Mouse (Mus musculus): ENCODE results near the gene Stra6. TPM values are rescaled to one million over a fixed set of nuclear protein-coding genes. Genes with fewer than 3 reads are reported as not detected.

Gene Stra6
- polyA plus RNA-seq, 1 experiment: 0.29 TPM

DNA sequence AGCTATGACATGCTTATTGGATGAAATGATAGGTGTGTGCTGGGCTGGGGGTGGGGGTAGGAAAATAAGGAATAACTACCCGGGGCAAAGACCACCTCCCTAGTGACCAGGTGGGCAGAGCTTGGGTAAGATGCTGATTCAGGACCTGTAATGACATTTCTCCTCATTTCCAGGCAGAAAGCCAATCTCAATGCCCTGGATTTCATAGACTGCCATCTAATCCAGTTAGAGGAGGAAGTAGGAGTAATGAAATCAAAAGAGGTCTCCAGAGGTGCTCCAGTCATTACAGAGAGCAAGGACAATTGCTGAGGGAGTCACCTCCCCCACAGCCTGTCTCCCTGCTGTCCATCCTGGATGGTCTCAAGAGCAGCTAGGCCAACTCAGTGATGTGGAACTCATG is 3.7 kb upstream of the Stra6 start:
- TF ChIP-seq MYOG (IDR thresholded peaks at IDR 0.05; ENCODE audit: control insufficient read depth, extremely low read depth, insufficient read length) (no peak), MYOD1 (IDR thresholded peaks at IDR 0.05; ENCODE audit: control insufficient read depth, insufficient read length, low read depth) (no peak), CTCF (IDR thresholded peaks at IDR 0.05; ENCODE audit: control insufficient read depth, insufficient read depth, insufficient read length) (no peak), MAX (IDR thresholded peaks at IDR 0.05) (no peak), CEBPB (IDR thresholded peaks at IDR 0.05; ENCODE audit: low read depth) (no peak), FOSL1 (IDR thresholded peaks at IDR 0.05; ENCODE audit: insufficient read depth, low read length, poor library complexity, severe bottlenecking) (no peak), USF1 (IDR thresholded peaks at IDR 0.05; ENCODE audit: low read depth) (no peak)
- H3K27me3 ChIP-seq (ENCODE audit: control insufficient read depth, insufficient read depth, insufficient read length): peaks cover 18% of the 10 kb centered on the region
- no peak overlapping the region for H3K4me3 ChIP-seq (ENCODE audit: insufficient read depth, poor library complexity, severe bottlenecking)
- H3K36me3 ChIP-seq (ENCODE audit: control insufficient read depth, insufficient read depth): no peaks in the 10 kb centered on the region
- H3K79me3 ChIP-seq (ENCODE audit: low read depth): no peaks in the 10 kb centered on the region
- no peaks in the 10 kb centered on the region for H3K79me2 ChIP-seq (ENCODE audit: control insufficient read depth, insufficient read depth)
- no peak overlapping the region for H3ac ChIP-seq (ENCODE audit: control insufficient read depth, insufficient read length, low read depth)

DNA sequence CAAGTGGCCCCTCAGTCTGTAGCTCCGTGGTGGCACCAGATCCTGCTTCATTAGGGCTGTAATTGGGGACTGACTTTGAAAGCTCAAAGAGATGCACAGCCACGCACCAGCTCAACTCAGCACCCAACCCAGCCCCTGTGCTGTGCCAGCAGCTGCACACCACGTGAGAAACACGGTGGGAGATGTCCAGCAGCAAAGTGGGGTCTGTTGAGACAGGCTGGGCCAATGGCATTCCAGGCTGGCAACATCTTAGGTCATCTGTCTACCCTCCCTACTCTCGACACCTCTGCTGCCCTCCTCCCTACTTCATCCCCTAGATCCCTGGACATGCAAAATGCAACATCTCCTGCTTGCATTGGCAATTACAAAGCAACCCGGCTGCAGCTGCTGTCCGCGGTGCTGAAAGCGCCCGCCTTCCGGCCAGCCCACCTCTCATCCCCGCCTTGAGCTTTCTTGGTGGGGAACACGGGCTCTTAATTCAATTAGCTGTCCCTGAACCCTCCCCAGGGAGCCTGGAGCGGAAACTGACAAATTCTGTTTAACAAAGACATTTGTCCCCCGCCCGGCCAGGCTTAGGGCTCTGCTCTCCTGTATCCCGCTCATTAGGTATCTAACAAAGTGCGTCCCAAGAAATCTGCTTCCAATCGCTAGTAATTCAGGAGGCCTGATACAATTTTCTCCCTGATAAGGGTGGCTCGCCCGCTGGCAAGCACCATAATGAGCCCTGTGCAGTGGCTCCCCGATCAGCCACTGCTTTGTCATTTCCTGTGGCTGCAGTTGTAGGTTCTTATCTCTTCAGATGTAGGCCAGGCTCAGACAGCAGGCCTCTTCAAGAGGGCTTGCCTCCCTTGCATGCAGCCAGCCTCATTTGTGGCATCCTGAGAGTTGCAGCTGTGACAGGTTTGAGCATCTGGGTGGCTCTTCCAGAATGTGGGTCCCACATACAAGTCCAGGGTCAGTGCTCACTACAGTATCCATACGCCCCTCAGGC is 2.6 kb upstream of the Stra6 start:
- H3K79me3 ChIP-seq (ENCODE audit: low read depth): no peaks in the 10 kb centered on the region
- H3K79me2 ChIP-seq (ENCODE audit: control insufficient read depth, insufficient read depth): no peaks in the 10 kb centered on the region
- H3K27me3 ChIP-seq (ENCODE audit: control insufficient read depth, insufficient read depth, insufficient read length): peaks cover 23% of the 10 kb centered on the region
- H3ac ChIP-seq (ENCODE audit: control insufficient read depth, insufficient read length, low read depth): no peak overlapping the region
- TF ChIP-seq MYOG (IDR thresholded peaks at IDR 0.05; ENCODE audit: control insufficient read depth, extremely low read depth, insufficient read length) (no peak), CTCF (IDR thresholded peaks at IDR 0.05; ENCODE audit: control insufficient read depth, insufficient read depth, insufficient read length) (no peak), USF1 (IDR thresholded peaks at IDR 0.05; ENCODE audit: low read depth) (no peak), MAX (IDR thresholded peaks at IDR 0.05) (no peak), FOSL1 (IDR thresholded peaks at IDR 0.05; ENCODE audit: insufficient read depth, low read length, poor library complexity, severe bottlenecking) (no peak), CEBPB (IDR thresholded peaks at IDR 0.05; ENCODE audit: low read depth) (no peak), MYOD1 (IDR thresholded peaks at IDR 0.05; ENCODE audit: control insufficient read depth, insufficient read length, low read depth) (no peak)
- H3K4me3 ChIP-seq (ENCODE audit: insufficient read depth, poor library complexity, severe bottlenecking): no peak overlapping the region
- no peaks in the 10 kb centered on the region for H3K36me3 ChIP-seq (ENCODE audit: control insufficient read depth, insufficient read depth)

DNA sequence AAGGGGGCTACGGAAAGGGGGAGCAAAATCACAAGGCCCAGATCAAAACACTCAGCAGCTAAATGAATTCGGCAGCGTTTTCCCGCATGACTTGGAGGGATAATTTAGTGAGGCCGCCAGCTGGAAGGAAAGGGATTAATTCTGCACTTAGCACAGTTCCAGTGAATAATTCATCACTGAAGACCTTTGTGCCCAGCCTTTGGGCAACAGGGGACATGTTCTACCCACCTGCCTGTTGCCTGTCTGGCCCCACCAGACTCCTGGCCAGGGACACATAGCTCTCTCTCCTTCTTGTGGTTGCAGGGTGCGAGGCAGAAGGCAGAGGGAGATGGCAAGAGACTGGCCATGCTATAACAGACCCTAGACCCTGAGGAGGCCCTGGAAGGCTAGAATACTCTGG is 1.9 kb downstream of the Stra6 start:
- H3K4me3 ChIP-seq (ENCODE audit: insufficient read depth, poor library complexity, severe bottlenecking): no peak overlapping the region
- no peak for TF ChIP-seq MYOD1 (IDR thresholded peaks at IDR 0.05; ENCODE audit: control insufficient read depth, insufficient read length, low read depth)
- no peaks in the 10 kb centered on the region for H3K79me2 ChIP-seq (ENCODE audit: control insufficient read depth, insufficient read depth)
- H3K36me3 ChIP-seq (ENCODE audit: control insufficient read depth, insufficient read depth): no peaks in the 10 kb centered on the region
- H3K27me3 ChIP-seq (ENCODE audit: control insufficient read depth, insufficient read depth, insufficient read length): peaks cover 38% of the 10 kb centered on the region
- no peak overlapping the region for H3ac ChIP-seq (ENCODE audit: control insufficient read depth, insufficient read length, low read depth)
- no peaks in the 10 kb centered on the region for H3K79me3 ChIP-seq (ENCODE audit: low read depth)

DNA sequence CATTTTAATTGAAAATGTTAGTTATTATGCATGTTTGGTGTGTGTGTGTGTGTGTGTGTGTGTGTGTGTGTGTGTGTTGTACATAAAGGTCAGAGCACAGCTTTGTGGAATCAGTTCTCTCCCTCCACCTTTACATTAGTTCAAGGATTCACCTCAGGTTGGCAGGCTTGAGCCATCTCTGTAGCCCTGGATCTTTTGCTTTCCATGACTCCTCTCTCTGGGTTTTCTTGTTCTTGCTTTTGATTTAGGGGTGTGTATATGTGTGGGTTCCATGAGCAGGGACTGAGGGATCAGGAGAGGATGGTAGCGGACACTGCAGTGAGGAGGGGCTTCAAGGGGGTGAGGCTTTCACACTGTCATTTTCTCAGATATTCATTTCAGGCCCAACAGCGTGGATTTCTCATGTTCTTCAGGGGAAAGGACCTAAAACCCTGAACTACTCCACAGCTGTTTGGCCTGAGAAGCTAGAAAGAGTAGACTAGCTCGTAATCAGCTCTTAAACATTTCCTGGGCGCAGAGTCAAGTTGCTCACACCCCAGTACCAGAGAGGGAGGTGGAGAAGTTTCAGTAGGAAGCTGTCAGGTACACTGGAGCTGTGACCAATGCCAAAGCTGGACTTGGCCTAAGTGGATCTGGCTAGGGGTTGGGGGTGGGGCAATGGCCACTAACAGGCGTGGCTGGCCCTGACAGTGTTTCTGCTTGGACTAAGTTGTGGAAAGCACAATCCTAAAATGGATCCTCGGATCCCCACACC is 2.6 kb downstream of the Stra6 start:
- TF ChIP-seq MYOD1 (IDR thresholded peaks at IDR 0.05; ENCODE audit: control insufficient read depth, insufficient read length, low read depth): no peak
- TF ChIP-seq FOSL1 (IDR thresholded peaks at IDR 0.05; ENCODE audit: insufficient read depth, low read length, poor library complexity, severe bottlenecking): no peak
- no peak for TF ChIP-seq MAX (IDR thresholded peaks at IDR 0.05)
- no peak for TF ChIP-seq CEBPB (IDR thresholded peaks at IDR 0.05; ENCODE audit: low read depth)
- no peak for TF ChIP-seq MYOG (IDR thresholded peaks at IDR 0.05; ENCODE audit: control insufficient read depth, extremely low read depth, insufficient read length)
- no peak for TF ChIP-seq CTCF (IDR thresholded peaks at IDR 0.05; ENCODE audit: control insufficient read depth, insufficient read depth, insufficient read length)
- TF ChIP-seq USF1 (IDR thresholded peaks at IDR 0.05; ENCODE audit: low read depth): no peak
- H3K79me3 ChIP-seq (ENCODE audit: low read depth): no peaks in the 10 kb centered on the region
- H3ac ChIP-seq (ENCODE audit: control insufficient read depth, insufficient read length, low read depth): no peak overlapping the region
- no peaks in the 10 kb centered on the region for H3K36me3 ChIP-seq (ENCODE audit: control insufficient read depth, insufficient read depth)
- H3K79me2 ChIP-seq (ENCODE audit: control insufficient read depth, insufficient read depth): no peaks in the 10 kb centered on the region
- H3K27me3 ChIP-seq (ENCODE audit: control insufficient read depth, insufficient read depth, insufficient read length): peaks cover 38% of the 10 kb centered on the region
- H3K4me3 ChIP-seq (ENCODE audit: insufficient read depth, poor library complexity, severe bottlenecking): no peak overlapping the region

DNA sequence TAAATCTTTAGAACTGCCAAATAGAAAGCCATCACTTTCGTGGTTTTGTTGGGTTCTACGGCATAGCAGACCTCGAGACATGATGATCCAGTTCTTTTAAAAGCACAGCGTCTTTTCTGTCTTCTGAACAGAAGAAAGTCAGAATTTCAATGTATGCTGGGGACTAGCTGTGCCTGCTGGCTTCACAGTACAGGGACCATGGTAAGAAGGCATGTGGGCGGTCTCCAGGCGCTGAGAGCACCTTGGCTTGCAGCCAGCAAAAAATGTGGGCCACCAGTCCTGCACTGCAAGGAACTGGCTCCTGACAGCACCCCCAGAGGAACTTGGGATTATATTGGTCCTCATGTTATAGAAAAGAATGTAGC is 3.1 kb downstream of the Stra6 start:
- peaks cover 39% of the 10 kb centered on the region for H3K27me3 ChIP-seq (ENCODE audit: control insufficient read depth, insufficient read depth, insufficient read length)
- H3ac ChIP-seq (ENCODE audit: control insufficient read depth, insufficient read length, low read depth): no peak overlapping the region
- H3K79me2 ChIP-seq (ENCODE audit: control insufficient read depth, insufficient read depth): no peaks in the 10 kb centered on the region
- H3K79me3 ChIP-seq (ENCODE audit: low read depth): no peaks in the 10 kb centered on the region
- no peaks in the 10 kb centered on the region for H3K36me3 ChIP-seq (ENCODE audit: control insufficient read depth, insufficient read depth)
- TF ChIP-seq MYOD1 (IDR thresholded peaks at IDR 0.05; ENCODE audit: control insufficient read depth, insufficient read length, low read depth): no peak
- no peak for TF ChIP-seq CTCF (IDR thresholded peaks at IDR 0.05; ENCODE audit: control insufficient read depth, insufficient read depth, insufficient read length)
- TF ChIP-seq MAX (IDR thresholded peaks at IDR 0.05): no peak
- no peak for TF ChIP-seq USF1 (IDR thresholded peaks at IDR 0.05; ENCODE audit: low read depth)
- TF ChIP-seq FOSL1 (IDR thresholded peaks at IDR 0.05; ENCODE audit: insufficient read depth, low read length, poor library complexity, severe bottlenecking): no peak
- no peak for TF ChIP-seq MYOG (IDR thresholded peaks at IDR 0.05; ENCODE audit: control insufficient read depth, extremely low read depth, insufficient read length)
- TF ChIP-seq CEBPB (IDR thresholded peaks at IDR 0.05; ENCODE audit: low read depth): no peak
- no peak overlapping the region for H3K4me3 ChIP-seq (ENCODE audit: insufficient read depth, poor library complexity, severe bottlenecking)
